ENCODE assay signal across 9 mouse cellular contexts in genomic region chr15:85667906-85668590, GRCm38 (mm10).
DNase-seq lines count a peak whose midpoint lies in the region; ATAC-seq and TF ChIP-seq lines count a peak whose summit lies in the region.
"Had no signal": no experiment of that assay in that cellular context is flagged by ENCODE, and none has a peak within 500 bp of the region (broad histone marks: within the 10 kb centered on the region; RNA-seq: fewer than 3 reads in every experiment).

No protein-coding gene starts in this region.

- H3K27me3 ChIP-seq in hindbrain, embryonic 15.5 days, result peaks cover 26% of the 10 kb centered on the region
- H3K27me3 ChIP-seq in hindbrain, embryonic 12.5 days, result peaks cover 77% of the 10 kb centered on the region
- no peaks in the 10 kb centered on the region for H3K27me3 ChIP-seq in testis, adult 2 months (ENCODE audit: control insufficient read depth, insufficient read depth, low read length)
- H3K27me3 ChIP-seq in intestine, embryonic 15.5 days (replicated peaks), result peaks cover 36% of the 10 kb centered on the region

- TF ChIP-seq CTCF in testis, adult 2 months (IDR thresholded peaks at IDR 0.05; ENCODE audit: control insufficient read depth, insufficient read depth, insufficient replicate concordance, low read depth, low read length), result no peak

- ATAC-seq in hindbrain, embryonic 15.5 days (ENCODE audit: low FRiP score, low read depth), result no peak
- ATAC-seq in hindbrain, embryonic 12.5 days (ENCODE audit: low FRiP score), result no peak
- ATAC-seq in intestine, embryonic 15.5 days, result no peak

- 0 out of 2 replicates have a peak overlapping the region, but pooled peaks have one; percentile 15 for H3K4me3 ChIP-seq in hindbrain, embryonic 15.5 days
- no peak overlapping the region for H3K4me3 ChIP-seq in hindbrain, embryonic 12.5 days
- no peak overlapping the region for H3K4me3 ChIP-seq in testis, adult 2 months (ENCODE audit: control insufficient read depth, low read depth, low read length)
- no peak overlapping the region for H3K4me3 ChIP-seq in intestine, embryonic 15.5 days (replicated peaks)
- H3K4me3 ChIP-seq: midbrain, embryonic 12.5 days had no signal

- no peak for DNase-seq in testis, postnatal 14 days (ENCODE audit: low spot score)
- no peak for DNase-seq in frontal cortex, postnatal 36 days (ENCODE audit: low spot score in 2 of 2)
- no peak for DNase-seq in layer of hippocampus, postnatal 14 days (ENCODE audit: low spot score in 2 of 2)

- WGBS in hindbrain, embryonic 15.5 days, result 66% methylated on average over 7 of the region's 7 CpGs
- WGBS in hindbrain, embryonic 12.5 days, result 87% methylated on average over 7 of the region's 7 CpGs
- 82% methylated on average over 7 of the region's 7 CpGs for WGBS in intestine, embryonic 15.5 days

- peak overlapping the region; percentile 100 for H3K27ac ChIP-seq in hindbrain, embryonic 15.5 days (replicated peaks)
- H3K27ac ChIP-seq in hindbrain, embryonic 12.5 days, result no peak overlapping the region
- H3K27ac ChIP-seq in testis, adult 2 months (ENCODE audit: control insufficient read depth, insufficient read depth, low read depth, low read length), result peak overlapping the region; percentile 84
- no peak overlapping the region for H3K27ac ChIP-seq in intestine, embryonic 15.5 days
- H3K27ac ChIP-seq: liver, embryonic 14.5 days; midbrain, embryonic 12.5 days had no signal

- peak overlapping the region; percentile 41 for H3K4me2 ChIP-seq in hindbrain, embryonic 15.5 days
- no peak overlapping the region for H3K4me2 ChIP-seq in hindbrain, embryonic 12.5 days (replicated peaks)
- peak overlapping the region; percentile 23; the same call in 1 of the 2 replicates for H3K4me2 ChIP-seq in intestine, embryonic 15.5 days (replicated peaks)
- H3K4me2 ChIP-seq: midbrain, embryonic 12.5 days had no signal

- H3K9ac ChIP-seq in hindbrain, embryonic 15.5 days, result peak overlapping the region; percentile 26; the same call in 1 of the 2 replicates
- no peak overlapping the region for H3K9ac ChIP-seq in hindbrain, embryonic 12.5 days
- H3K9ac ChIP-seq in intestine, embryonic 15.5 days, result no peak overlapping the region
- H3K9ac ChIP-seq: liver, embryonic 14.5 days; midbrain, embryonic 12.5 days had no signal

- no peak for TF ChIP-seq POLR2A in testis, adult 2 months (IDR thresholded peaks at IDR 0.05; ENCODE audit: control insufficient read depth, low read depth, low read length)

- peaks cover 31% of the 10 kb centered on the region for H3K4me1 ChIP-seq in hindbrain, embryonic 15.5 days (replicated peaks)
- peaks cover 21% of the 10 kb centered on the region for H3K4me1 ChIP-seq in hindbrain, embryonic 12.5 days
- peaks cover 9% of the 10 kb centered on the region for H3K4me1 ChIP-seq in testis, adult 2 months (ENCODE audit: control insufficient read depth, insufficient read depth, low read length)
- H3K4me1 ChIP-seq in intestine, embryonic 15.5 days (replicated peaks), result peaks cover 5% of the 10 kb centered on the region

- H3K9me3 ChIP-seq in hindbrain, embryonic 15.5 days, result no peaks in the 10 kb centered on the region
- no peaks in the 10 kb centered on the region for H3K9me3 ChIP-seq in hindbrain, embryonic 12.5 days (replicated peaks)
- no peaks in the 10 kb centered on the region for H3K9me3 ChIP-seq in intestine, embryonic 15.5 days
- H3K9me3 ChIP-seq: midbrain, embryonic 12.5 days had no signal

- H3K36me3 ChIP-seq in hindbrain, embryonic 15.5 days, result no peaks in the 10 kb centered on the region
- no peaks in the 10 kb centered on the region for H3K36me3 ChIP-seq in hindbrain, embryonic 12.5 days
- H3K36me3 ChIP-seq in testis, adult 2 months (ENCODE audit: control insufficient read depth, insufficient read depth, low read length), result no peaks in the 10 kb centered on the region
- H3K36me3 ChIP-seq in intestine, embryonic 15.5 days, result no peaks in the 10 kb centered on the region
- H3K36me3 ChIP-seq: midbrain, embryonic 12.5 days had no signal

Comparison
In these comparisons a context has a peak if more than half of its experiments do, and no peak if none do; other contexts are left out.
1. H3K27ac ChIP-seq: peak in hindbrain, embryonic 15.5 days (single experiment) and testis, adult 2 months (single experiment); none in hindbrain, embryonic 12.5 days (single experiment) and intestine, embryonic 15.5 days (single experiment).